Mouse (Mus musculus) embryo, embryonic 10 days (tissue): Measurements from ENCODE around the gene Agap2.
A peak's percentile ranks its signal among the peaks of the same experiment; 100 is the strongest.

Experiments
- DNase-seq: peaks from one replicate; pipeline ENCODE4 v3.0.0-alpha.2; 2015; ENCODE audit warnings: low spot score

Gene Agap2

GRCm38 (mm10) chr10:127075080-127075479, at the start of gene Agap2:
Agap2 (plus strand) TSS chr10:127075284.
- DNase-seq, result no peak

DNA sequence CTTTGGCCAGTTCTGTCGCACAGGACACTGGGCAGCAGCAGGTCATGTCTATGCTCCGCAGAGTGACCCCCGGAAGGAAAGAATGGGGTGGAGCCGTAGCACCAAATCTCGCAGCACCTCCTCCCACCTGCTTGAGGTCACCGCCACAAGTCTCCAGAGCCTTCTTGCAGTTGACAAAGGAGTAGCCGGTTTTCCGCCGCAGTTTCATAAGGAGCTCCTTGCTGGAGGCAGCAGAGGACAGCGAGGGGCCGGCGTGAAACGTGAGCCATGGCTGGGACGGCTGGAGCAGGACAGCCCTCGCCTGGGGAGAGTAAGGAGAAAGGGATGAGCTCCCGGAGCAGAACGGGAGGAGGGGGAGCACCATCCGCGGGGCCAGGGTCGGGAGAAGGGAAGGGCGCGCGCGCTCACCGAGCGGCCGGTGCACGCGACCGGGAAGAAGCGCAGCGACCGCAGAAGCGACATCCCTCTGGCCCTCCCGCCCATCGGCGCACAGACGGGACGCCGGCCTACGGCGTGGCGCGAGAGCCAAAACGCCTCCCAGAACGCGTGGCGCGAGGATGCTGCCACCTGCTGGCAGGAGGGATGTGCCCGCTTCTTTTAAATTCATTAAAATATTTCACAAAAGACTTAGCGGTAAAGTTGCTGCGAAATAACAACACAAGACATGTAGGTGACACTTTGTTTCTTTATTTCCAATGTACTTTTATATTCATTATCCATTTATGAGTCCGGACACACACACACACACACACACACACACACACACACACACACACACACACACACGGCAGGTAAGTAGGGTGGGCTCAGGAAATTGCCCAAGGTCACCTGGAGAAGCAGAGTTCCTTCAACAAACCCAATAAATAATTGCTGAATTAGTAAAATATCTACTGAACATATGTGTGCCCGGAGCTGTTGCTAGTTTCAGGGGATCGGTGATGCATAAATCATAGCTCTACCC, 44.5 kb upstream of the Agap2 start, which contains the start of gene Tsfm:
Gene Tsfm, minus strand, starts transcription at position 505 of the 961 bp plus-strand sequence.
- DNase-seq, result peak; percentile 98

- no peak for DNase-seq
Observed at GRCm38 (mm10) chr10:127033301-127033741, 41.8 kb upstream of the Agap2 start.

DNA sequence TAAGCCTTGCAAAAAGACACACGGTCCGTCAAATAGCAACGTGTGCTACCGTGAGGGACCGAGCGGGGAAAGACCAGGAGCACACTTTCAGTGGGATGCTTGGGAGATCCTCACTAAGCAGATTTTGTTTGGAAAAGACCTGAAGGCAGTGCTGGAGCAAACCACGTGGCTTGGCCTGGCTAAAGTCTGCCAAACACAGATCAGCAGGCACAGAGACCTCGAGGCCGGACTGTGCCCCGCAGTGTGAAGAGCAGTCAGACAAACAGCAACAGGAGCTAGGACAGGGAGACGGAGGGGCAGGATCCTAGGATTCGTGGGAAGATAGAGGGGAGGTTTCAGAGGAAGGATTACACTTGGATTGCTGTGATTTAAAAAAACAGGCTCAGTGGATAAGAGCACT, 38.8 kb upstream of the Agap2 start:
- no peak for DNase-seq

DNA sequence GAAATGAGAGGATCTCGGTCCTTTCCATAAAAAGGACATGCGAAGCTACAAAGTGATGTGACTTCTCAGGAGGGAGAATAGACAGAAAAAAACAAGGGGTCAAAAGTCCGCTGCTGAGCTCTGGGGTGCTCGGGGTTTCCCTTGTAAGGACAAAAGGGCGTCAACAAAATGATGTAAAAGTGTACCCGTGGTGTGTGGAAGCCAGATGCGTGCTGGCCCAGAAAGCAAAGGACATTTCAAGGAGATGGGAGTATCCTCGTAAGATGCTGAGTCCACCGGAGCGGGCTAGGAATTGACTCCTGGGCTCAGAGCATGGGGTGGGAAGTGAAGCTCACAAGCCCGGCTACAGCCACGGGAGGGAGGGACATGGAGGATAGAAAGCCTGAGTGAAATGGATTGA, 37.4 kb upstream of the Agap2 start:
- no peak for DNase-seq

GRCm38 (mm10) chr10:127040569-127041214, 34.4 kb upstream of the Agap2 start:
- no peak for DNase-seq

DNA sequence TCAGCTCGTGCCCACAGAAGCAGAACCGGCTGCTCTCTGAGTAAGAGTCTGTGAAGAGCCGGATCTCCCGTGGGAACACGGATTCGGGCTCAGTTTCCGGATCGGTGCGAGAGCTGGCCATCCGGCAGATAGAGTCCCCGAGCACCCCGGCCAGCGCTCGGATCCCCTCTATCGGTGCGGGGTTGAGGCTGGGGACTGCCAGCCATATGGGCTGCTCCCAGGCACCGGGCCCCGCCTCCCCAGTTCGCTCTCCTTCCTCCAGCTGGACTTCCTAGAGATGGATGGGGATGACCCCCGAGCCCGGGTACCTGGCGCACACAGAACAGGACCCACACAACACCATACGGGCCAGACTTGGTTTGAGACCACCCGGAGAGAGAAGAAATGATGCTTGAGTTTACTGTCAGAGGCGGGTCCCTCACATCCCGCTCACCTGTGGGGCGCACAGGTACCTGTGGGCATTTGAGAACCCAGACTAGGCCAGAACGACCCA, 33.8 kb upstream of the Agap2 start, which contains the start of the genes Mettl1 and Eef1akmt3:
Gene Mettl1, plus strand, starts transcription at position 141 of the 493 bp plus-strand sequence.
Gene Eef1akmt3, minus strand, starts transcription at position 240 of the 493 bp plus-strand sequence.
- DNase-seq, result peak; percentile 49

DNA sequence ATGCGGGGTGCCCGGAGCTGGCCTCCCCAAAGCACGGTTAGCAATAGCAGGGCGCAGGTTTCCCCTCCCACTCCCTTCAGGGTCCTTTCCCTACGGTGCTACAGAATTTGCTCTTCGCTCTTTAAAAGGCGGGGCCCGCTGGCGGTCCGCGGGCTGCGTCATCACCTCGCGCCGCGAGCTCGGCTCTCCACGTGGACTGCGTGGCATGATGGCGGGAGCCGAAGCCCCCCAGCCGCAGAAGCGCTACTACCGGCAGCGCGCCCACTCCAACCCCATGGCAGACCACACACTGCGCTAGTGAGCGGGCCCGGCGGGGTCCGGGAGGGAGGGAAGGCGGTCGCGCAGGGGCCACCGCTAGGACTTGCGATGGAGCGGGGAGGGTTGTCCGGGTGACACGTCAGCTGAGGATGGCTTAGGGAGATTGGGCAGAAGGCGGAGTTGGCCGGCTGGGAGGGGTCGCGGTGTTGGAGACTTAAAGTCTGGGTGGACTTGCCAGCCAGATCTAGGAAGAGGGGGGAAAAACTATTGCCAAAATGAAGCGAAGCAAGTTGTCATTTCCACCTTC, 33.2 kb upstream of the Agap2 start:
- peak; percentile 91 for DNase-seq

- no peak for DNase-seq
Observed at GRCm38 (mm10) chr10:127042468-127043115, 32.5 kb upstream of the Agap2 start.

DNA sequence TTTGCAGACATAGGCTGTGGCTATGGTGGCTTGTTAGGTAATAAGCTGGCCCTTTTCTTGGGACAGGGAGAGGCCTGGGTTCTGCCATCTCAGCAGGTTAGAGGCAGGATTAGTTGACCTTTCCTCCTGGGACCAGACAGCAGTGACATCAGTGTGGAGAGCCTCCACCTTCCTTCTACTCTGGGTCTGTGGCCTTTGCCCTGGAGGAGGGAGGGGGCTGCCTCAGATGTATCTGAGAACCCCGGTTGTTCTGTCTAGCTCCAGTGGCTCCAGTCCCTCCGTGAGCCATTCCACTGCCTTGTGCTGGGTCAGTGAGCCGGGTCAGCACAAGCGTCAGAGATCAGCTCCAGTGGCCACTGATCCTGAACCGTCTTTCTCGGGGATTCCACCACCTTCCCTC, 31.9 kb upstream of the Agap2 start:
- no peak for DNase-seq

DNA sequence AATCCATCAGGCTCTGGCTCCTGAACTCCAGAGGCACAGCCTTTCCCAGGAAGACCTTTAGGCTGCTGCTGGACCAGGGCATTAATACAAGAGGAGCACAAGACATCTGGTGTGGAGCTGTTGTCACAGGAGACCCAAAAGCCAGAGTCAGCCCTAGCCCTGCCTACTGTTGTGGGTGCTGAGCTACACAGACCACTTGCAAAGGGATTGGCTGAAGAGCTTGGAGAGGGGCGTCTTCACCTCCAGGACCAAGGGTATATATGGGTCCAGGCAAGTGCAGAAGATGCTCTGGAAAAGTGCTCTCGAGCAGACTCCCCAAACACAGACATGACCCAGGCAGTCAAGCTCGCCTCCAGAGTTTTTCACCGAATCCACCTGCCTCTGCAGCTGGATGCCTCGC, 27.1 kb upstream of the Agap2 start, which contains the start of gene Cyp27b1:
Gene Cyp27b1, plus strand, starts transcription at position 297 of the 400 bp plus-strand sequence.
- no peak for DNase-seq

DNA sequence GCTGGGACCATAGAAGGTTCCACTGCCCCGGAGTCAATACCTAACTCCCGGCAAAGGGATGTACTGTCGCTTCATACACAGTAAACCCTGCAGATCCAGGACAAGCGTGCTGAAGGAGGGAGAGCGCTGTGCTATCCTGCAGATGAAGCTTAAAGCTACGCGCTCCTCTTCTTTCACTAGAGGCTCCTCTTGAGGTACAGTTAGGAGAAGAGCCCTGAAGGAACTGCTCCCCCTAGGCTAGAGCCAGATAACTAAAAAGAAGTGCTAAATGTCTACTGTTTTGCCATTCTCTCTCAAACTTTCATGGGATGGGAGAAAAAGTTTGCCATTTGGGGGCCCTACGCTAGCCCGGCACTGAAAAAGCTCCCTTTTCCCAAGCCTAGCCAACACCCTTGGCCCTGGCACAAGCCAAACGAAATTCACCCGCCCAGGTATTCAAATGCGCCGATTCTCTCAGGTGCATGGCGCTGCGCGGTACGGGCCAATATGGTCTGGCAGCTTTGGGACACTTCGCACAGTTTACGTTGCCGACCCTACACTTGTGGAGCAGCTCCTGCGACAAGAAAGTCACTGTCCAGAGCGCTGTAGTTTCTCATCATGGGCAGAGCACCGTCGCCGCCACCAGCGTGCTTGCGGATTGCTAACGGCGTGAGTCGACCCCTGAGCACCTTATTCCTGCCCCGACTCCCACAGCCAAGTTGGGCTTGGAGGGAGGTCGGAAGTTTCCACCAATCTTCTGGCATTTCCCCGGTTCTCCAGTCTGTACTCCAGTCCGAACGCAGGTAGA, 26.3 kb upstream of the Agap2 start:
- no peak for DNase-seq

DNA sequence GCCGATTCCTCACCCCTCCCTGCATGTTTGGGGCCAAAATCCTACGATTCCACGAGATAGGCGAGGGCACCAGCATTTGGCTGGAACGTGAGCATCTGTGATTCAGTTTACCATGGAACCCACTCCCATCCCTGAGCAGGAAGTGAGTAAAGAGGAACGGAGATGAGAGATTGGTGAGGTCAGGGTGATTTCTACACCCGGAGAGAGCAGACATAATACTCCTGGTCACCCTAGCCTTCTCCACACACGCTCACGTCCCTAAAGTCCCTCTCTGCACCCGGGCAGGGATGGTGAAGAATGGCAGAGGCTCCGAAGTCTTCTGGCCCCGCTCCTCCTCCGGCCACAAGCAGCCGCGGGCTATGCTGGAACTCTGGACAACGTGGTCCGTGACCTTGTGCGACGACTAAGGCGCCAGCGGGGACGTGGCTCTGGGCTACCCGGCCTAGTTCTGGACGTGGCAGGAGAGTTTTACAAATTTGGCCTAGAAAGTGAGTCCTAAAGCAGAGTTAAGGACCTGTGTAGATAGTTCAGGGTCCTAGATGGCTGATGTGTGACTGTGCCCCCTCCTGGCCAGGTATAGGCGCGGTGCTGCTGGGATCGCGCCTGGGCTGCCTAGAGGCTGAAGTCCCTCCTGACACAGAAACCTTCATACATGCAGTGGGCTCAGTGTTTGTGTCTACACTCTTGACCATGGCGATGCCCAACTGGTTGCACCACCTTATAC, 25.5 kb upstream of the Agap2 start:
- DNase-seq, result no peak

GRCm38 (mm10) chr10:127050119-127050474, 25.0 kb upstream of the Agap2 start:
- no peak for DNase-seq

- DNase-seq, result peak; percentile 57
Observed at GRCm38 (mm10) chr10:127054646-127055045, 20.4 kb upstream of the Agap2 start.

GRCm38 (mm10) chr10:127055406-127055805, 19.7 kb upstream of the Agap2 start:
- DNase-seq, result no peak

DNA sequence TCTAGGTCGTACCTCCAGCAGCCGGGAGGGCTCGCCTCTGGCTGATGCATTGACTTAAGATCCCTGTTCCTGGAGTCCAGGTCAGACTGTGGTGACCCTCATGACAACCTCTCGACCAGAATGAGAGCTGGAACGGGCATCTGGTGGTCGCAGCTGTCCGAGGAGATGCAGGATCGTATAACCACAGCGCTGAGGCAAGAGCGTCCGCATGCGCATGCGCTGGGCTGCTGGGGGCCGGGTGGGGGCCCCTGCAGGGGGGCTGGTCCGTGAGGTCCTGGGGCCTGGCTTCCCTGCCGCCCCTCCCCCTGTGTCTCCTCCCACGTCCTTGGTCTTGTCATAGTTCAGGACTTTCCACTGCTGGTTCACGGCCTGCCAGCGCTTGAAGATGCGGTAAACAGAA, 18.6 kb upstream of the Agap2 start:
- no peak for DNase-seq

- DNase-seq, result peak; percentile 93
Observed at GRCm38 (mm10) chr10:127058161-127058560, 16.9 kb upstream of the Agap2 start.

- no peak for DNase-seq
Observed at GRCm38 (mm10) chr10:127058708-127059107, 16.4 kb upstream of the Agap2 start.
